Mouse (Mus musculus) embryonic facial prominence, embryonic 13.5 days (tissue): ENCODE data around the gene Gramd4. TPM values are rescaled to one million over a fixed set of nuclear protein-coding genes. Genes with fewer than 3 reads are reported as not detected.
"Not testable (repeated sequence)": the region's sequence is repeated elsewhere in the genome, so short reads cannot be mapped to it uniquely, and the experiment has no call there.

Experiments used
- ATAC-seq: fragments of 200-750 bp; cut with Nextera tagmentation; 2 replicates; pipeline ENCODE4 v1.8.0; 2017; ENCODE audit warnings: low read depth; ENCODE audit not compliant: insufficient number of reproducible peaks, insufficient read depth, low FRiP score, low TSS enrichment
- H3K27ac ChIP-seq: fragments of 300-500 bp; sonication (generic); 2 replicates; pipeline ENCODE4 v1.5.1; 2015; ENCODE audit warnings: moderate library complexity, mild to moderate bottlenecking, inconsistent platforms
- H3K27me3 ChIP-seq: fragments of 300-500 bp; sonication (generic); 2 replicates; pipeline ENCODE4 v1.6.1; 2015; ENCODE audit warnings: mild to moderate bottlenecking, inconsistent platforms
- H3K36me3 ChIP-seq: fragments of 300-500 bp; sonication (generic); 2 replicates; pipeline ENCODE4 v1.6.1; 2015; ENCODE audit warnings: mild to moderate bottlenecking, inconsistent platforms
- H3K4me1 ChIP-seq: fragments of 300-500 bp; sonication (generic); 2 replicates; pipeline ENCODE4 v1.6.1; 2015; ENCODE audit warnings: inconsistent platforms
- H3K4me2 ChIP-seq: fragments of 300-500 bp; sonication (generic); 2 replicates; pipeline ENCODE4 v1.6.1; 2015; ENCODE audit warnings: moderate library complexity, mild to moderate bottlenecking, inconsistent platforms
- H3K4me3 ChIP-seq: fragments of 300-500 bp; sonication (generic); 2 replicates; pipeline ENCODE4 v1.5.1; 2015; ENCODE audit warnings: mild to moderate bottlenecking, inconsistent platforms
- H3K9ac ChIP-seq: fragments of 300-500 bp; sonication (generic); 2 replicates; pipeline ENCODE4 v1.6.1; 2015; ENCODE audit warnings: mild to moderate bottlenecking, inconsistent platforms
- H3K9me3 ChIP-seq: fragments of 300-500 bp; sonication (generic); 2 replicates; pipeline ENCODE4 v1.6.1; 2016; ENCODE audit warnings: inconsistent platforms
- WGBS: fragments of 180-500 bp; shearing (Covaris S2); methylation state at CpG from one replicate; pipeline ENCODE4 v1.1.7; 2015; ENCODE audit warnings: mixed read lengths; 5-methylcytosine and 5-hydroxymethylcytosine counted together
- polyA plus RNA-seq: library from polyadenylated mRNA; unstranded; fragments of >200 nt; fragmentation: Nextera tagmentation; extraction: Ambion mirVana; gene quantifications from 2 replicates; pipeline ENCODE4 v1.2.1, GENCODE M21; 2015

Gene Gramd4
- polyA plus RNA-seq, 1 experiment from 2014 or later, result 14.6 TPM

DNA sequence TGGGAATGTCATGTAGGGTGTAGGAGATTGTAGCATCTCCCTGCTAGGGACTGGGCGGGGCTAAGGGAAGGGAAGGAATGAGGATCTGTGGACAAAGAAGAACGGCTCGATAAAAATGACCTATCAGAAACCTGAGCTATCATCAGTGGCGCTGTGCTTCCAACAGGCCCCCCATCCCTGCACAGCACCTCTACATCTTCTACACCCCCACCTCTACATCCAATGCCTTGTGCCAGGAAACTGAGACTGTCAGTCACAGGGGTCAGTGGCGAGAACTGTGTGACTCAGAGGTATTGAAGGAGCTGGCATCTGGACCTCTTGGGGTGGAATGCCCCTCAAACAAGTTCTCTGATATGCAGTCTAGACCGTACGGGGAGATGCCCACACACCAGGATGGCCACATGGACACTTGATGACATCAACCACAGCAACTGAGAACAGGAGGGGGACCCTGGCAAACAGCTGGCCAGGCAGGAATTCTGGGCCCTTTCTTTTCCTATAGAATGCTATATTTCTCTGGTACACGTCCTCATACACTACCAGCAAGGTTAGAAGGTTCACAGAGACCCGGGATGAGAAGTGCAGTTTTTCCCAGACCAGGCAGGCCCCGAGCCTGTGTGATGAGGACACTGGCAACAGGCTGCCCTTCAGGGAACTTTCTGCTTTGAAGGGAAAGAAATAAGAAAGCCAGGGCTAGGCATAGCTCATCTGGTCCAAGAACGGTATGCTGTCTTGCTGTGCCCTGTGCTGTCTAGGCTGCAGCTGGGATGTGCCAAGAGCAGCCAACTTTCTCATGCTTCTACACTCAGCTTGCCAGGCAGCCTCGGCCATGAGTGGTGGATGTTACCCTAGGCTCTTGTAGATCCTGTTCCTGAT is 111.7 kb downstream of the Gramd4 start:
- H3K4me2 ChIP-seq, result no peak overlapping the region
- H3K27ac ChIP-seq, result 0 out of 2 replicates have a peak overlapping the region, but pooled peaks have one; percentile 44
- ATAC-seq, result no peak
- H3K4me3 ChIP-seq, result no peak overlapping the region
- H3K27me3 ChIP-seq, result no peaks in the 10 kb centered on the region
- 78% methylated on average over 12 of the region's 12 CpGs for WGBS
- no peaks in the 10 kb centered on the region for H3K9me3 ChIP-seq
- H3K9ac ChIP-seq, result 0 out of 2 replicates have a peak overlapping the region, but pooled peaks have one; percentile 27
- peaks cover 10% of the 10 kb centered on the region for H3K36me3 ChIP-seq
- H3K4me1 ChIP-seq, result peaks cover 51% of the 10 kb centered on the region

DNA sequence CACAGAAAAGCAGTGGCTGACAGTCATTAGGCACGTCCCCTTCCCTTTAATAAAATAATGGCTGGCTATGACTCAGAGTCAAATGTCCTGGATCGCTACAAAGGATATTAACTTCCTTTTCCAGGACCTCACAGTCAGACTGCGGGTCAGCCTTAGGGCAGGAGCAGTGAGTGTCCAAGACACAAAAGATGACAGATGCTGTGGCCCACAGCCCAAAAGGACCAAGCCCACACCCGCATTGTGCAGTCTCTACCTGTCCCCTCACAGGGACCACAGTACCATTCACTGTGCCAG is 112.3 kb downstream of the Gramd4 start:
- 0 out of 2 replicates have a peak overlapping the region, but pooled peaks have one; percentile 27 for H3K9ac ChIP-seq
- peaks cover 5% of the 10 kb centered on the region for H3K36me3 ChIP-seq
- no peak overlapping the region for H3K27ac ChIP-seq
- H3K27me3 ChIP-seq, result no peaks in the 10 kb centered on the region
- no peak overlapping the region for H3K4me3 ChIP-seq
- H3K4me1 ChIP-seq, result peaks cover 57% of the 10 kb centered on the region
- WGBS, result 66% methylated on average over 4 of the region's 4 CpGs
- H3K4me2 ChIP-seq, result no peak overlapping the region
- ATAC-seq, result no peak
- no peaks in the 10 kb centered on the region for H3K9me3 ChIP-seq

DNA sequence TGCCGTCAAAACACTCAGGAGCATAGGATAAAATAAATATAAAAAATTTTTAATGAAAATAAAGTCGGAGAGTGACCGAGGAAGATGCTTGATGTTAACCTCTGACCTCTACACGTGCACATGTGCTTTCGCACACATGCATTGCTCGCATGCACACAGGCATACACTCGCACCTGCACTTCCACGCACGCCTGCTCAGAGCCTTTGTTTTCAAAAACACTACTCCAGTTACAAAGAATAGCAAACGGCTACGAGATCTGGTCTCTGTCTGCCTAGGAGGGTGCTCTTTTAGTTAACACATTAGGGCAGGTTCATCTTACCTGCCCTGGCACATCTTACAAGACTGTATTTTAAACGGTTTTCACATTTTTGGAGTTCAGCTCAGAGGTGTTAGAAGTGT is 113.8 kb downstream of the Gramd4 start:
- no peaks in the 10 kb centered on the region for H3K27me3 ChIP-seq
- H3K36me3 ChIP-seq, result no peaks in the 10 kb centered on the region
- peaks cover 58% of the 10 kb centered on the region for H3K4me1 ChIP-seq
- no peaks in the 10 kb centered on the region for H3K9me3 ChIP-seq
- no peak for ATAC-seq
- H3K27ac ChIP-seq, result no peak overlapping the region
- no peak overlapping the region for H3K4me2 ChIP-seq
- H3K9ac ChIP-seq, result no peak overlapping the region
- H3K4me3 ChIP-seq, result no peak overlapping the region
- 51% methylated on average over 12 of the region's 12 CpGs for WGBS

DNA sequence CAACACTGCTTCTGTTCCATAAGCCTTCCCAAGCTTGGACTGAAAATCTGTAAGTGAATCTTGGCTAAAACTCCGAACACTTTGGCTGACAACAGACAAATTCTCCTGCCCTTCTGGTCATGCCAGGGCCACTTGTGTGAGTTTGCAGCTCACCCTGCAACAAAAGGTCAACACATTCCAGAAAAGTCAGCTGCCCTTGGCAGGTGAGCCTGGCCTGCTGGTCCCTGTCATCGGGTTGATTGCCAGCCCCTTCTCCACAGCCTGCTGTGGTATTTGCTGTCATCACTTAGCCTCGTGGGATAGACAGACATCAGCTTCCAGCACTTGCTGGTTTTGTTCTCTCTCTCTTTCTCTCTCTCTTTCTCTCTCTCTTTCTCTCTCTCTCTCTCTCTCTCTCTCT is 114.6 kb downstream of the Gramd4 start:
- no peak overlapping the region for H3K9ac ChIP-seq
- no peak for ATAC-seq
- H3K4me2 ChIP-seq, result no peak overlapping the region
- 47% methylated on average over 3 of the region's 3 CpGs for WGBS
- H3K27me3 ChIP-seq, result no peaks in the 10 kb centered on the region
- H3K9me3 ChIP-seq, result no peaks in the 10 kb centered on the region
- peaks cover 58% of the 10 kb centered on the region for H3K4me1 ChIP-seq
- no peak overlapping the region for H3K4me3 ChIP-seq
- no peaks in the 10 kb centered on the region for H3K36me3 ChIP-seq
- no peak overlapping the region for H3K27ac ChIP-seq

DNA sequence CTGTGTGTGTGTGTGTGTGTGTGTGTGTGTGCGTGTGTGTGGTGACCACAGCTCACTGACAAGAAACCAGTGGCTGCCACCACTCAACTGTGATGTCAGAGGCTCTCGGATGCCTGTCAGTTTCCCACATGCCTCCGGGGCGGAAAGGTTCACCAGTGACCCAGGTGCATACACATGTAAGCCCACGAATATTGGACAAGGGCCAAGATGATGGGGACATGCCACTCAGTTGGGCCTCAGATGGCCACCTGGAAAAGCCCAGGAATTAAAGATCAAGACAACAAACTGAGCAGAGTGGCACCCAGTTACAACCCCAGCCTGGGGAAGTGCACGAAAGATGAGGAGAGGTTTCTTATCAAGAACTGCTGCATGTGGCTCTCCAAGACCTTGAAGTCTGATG is 115.0 kb downstream of the Gramd4 start:
- WGBS, result 72% methylated on average over 6 of the region's 6 CpGs
- Histone ChIP-seq H3K4me2 (no peak overlapping the region), H3K9me3 (no peaks in the 10 kb centered on the region), H3K36me3 (no peaks in the 10 kb centered on the region), H3K4me3 (no peak overlapping the region), H3K9ac (no peak overlapping the region), H3K27ac (0 out of 2 replicates have a peak overlapping the region, but pooled peaks have one; percentile 4), H3K4me1 (peaks cover 58% of the 10 kb centered on the region), H3K27me3 (no peaks in the 10 kb centered on the region)
- ATAC-seq, result no peak

DNA sequence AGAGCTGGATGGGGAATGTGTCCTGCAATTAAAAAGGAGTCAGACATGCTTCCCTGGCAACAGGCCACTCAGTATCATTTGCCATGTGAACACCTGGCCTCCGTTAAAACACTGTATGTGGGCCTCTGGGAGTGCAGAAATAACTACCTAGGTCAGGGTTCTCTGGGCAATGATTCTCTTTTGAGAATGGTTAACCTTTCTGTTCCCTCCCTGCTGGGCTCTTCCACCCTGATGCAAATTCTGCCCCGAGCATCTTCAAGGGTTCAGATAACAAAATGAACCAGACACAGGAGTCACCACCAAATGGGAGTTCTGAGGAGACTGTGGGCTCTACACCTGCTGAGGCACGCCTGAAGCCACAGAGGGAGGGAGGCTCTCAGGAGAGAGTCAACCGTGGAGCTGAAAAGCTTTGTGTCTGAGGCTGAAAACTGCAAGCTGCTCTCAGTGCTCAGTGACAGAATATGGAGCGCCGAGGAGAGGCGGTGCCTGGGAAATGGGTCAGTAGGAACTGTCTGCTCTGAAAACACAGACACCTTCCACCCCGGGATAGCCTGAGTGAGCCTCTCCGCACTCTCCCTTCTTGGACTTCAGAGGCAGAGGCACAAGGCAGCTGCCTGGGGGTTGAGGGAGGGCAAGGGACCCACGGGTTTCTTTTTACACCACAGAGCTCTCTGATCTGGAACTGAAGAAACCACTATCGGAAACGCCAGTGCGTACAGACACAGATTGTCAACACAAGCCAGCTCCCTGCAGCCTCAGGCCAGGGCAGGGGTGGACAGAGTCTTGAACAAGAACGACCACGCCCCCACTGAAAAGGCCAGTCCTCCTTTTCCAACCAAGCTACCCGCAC is 115.9 kb downstream of the Gramd4 start:
- H3K27me3 ChIP-seq, result no peaks in the 10 kb centered on the region
- WGBS, result 20% methylated on average over 16 of the region's 16 CpGs

DNA sequence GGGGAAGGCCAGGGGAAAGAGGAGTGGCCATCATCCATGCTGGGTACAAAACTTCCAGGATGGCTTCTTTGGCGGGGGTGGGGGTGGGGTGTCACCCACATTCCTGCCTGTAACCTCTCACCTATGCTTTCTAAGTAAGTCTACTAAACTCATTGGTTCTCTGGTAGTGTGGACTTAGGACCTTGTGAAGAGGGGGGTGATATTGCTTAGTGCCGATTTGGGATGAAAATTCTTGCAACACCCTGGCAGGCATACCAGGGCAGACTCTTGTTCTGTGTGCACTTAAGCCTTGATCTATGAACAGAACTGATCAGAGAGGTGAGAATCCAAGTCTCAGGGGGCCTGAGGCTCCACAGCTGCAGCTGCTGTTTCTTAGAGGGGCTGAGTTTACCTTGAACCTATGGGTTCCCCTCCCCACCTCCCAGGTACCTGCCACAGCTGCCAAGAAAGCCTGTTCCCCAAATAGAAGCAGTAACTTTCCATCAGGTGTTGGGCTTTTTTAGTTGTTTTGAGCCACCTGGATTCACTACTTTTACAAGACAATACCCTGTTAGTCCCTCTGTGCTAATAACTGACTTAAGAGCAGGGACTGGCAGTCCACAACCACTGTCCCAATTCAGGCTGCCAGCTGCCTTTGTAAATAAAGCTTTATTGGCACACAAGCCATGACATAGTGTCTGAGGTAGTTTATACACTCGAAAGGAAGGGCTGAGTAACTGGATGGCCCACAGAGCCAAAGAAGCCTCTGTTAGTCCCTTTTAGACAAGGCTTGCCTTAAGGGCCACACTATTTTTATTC is 118.0 kb downstream of the Gramd4 start:
- 81% methylated on average over 3 of the region's 3 CpGs for WGBS
- Histone ChIP-seq H3K36me3 (no peaks in the 10 kb centered on the region), H3K4me3 (no peak overlapping the region), H3K27me3 (no peaks in the 10 kb centered on the region), H3K4me2 (no peak overlapping the region), H3K9ac (no peak overlapping the region), H3K4me1 (peaks cover 36% of the 10 kb centered on the region), H3K27ac (no peak overlapping the region), H3K9me3 (no peaks in the 10 kb centered on the region)
- ATAC-seq, result no peak

More for the DNA sequence above, 115.9 kb downstream of the Gramd4 start:
- Histone ChIP-seq H3K9me3 (no peaks in the 10 kb centered on the region), H3K27ac (peak overlapping the region; percentile 64), H3K4me3 (no peak overlapping the region), H3K4me1 (peaks cover 55% of the 10 kb centered on the region), H3K36me3 (no peaks in the 10 kb centered on the region), H3K4me2 (peak overlapping the region; percentile 31), H3K9ac (no peak overlapping the region)
- ATAC-seq, result no peak

DNA sequence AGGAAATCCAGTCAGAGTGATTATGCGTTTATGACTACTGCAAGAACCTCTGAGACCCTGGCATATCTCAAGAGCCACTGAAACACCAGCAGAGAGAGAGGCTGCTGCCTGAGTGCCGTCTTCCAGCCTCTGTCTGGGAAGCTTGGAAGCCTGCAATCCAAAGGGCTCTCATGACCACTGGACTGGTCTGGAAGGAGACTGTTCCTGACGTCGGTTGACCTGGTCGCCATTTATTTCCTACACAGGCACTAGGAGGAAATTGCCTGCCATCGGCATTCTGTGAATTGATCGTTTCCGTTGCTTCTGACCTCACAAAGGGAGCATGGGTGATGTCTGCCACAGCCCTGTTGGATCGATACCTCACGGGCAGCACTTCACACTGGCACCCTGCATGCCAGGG is 118.7 kb downstream of the Gramd4 start:
- H3K9me3 ChIP-seq, result no peaks in the 10 kb centered on the region
- H3K36me3 ChIP-seq, result no peaks in the 10 kb centered on the region
- no peaks in the 10 kb centered on the region for H3K27me3 ChIP-seq
- 81% methylated on average over 10 of the region's 10 CpGs for WGBS
- no peak for ATAC-seq
- peaks cover 34% of the 10 kb centered on the region for H3K4me1 ChIP-seq
- H3K4me3 ChIP-seq, result no peak overlapping the region
- no peak overlapping the region for H3K4me2 ChIP-seq
- H3K9ac ChIP-seq, result no peak overlapping the region
- H3K27ac ChIP-seq, result no peak overlapping the region

DNA sequence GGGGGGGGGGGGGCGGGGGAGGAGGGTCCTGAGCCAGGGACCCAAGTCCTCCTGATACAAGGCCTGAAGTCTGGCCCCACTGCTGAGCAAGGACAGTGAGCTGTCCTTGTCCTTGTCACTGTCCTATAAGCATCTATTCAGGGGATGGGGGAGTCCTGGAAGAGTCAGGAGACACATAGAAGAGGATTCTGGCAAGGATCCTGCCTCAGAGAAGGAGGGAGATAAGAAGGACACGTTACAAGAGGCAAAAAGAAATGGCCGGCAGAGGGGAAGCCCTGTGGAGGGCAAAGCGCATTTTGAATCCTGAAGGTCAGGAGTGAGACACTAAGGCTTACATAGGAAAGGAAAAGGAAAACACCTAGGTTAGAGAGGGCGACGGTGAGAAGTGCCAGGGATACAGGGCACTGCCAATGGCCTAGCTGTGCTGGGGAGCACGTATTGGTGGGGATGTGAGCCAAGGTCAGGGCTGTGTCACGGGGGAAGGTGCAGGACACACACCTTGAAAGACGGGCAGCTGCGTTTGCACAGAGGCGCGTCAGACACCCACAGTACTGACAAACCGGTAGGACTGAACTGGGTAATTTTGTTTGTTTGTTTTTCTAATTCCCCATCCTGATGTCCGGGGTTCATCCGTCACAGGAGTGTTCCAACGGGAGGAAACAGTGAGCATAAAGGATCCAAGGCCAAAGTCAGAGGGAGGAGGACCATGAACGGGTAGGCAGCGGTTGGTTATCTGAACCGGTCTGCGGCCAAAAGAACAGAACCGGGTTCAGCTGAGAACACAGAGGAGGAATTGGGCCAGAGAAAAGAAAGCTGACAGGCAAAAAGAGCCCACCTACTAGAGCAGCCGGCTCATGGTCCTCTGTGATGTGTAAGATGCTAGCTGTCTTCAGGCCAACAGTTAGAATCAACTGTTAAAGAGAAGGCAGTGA is 119.5 kb downstream of the Gramd4 start:
- Histone ChIP-seq H3K27ac (no peak overlapping the region), H3K27me3 (no peaks in the 10 kb centered on the region), H3K4me1 (peaks cover 32% of the 10 kb centered on the region), H3K9ac (no peak overlapping the region), H3K9me3 (no peaks in the 10 kb centered on the region), H3K4me3 (no peak overlapping the region), H3K36me3 (no peaks in the 10 kb centered on the region), H3K4me2 (no peak overlapping the region)
- ATAC-seq, result no peak
- WGBS, result 76% methylated on average over 21 of the region's 22 CpGs

DNA sequence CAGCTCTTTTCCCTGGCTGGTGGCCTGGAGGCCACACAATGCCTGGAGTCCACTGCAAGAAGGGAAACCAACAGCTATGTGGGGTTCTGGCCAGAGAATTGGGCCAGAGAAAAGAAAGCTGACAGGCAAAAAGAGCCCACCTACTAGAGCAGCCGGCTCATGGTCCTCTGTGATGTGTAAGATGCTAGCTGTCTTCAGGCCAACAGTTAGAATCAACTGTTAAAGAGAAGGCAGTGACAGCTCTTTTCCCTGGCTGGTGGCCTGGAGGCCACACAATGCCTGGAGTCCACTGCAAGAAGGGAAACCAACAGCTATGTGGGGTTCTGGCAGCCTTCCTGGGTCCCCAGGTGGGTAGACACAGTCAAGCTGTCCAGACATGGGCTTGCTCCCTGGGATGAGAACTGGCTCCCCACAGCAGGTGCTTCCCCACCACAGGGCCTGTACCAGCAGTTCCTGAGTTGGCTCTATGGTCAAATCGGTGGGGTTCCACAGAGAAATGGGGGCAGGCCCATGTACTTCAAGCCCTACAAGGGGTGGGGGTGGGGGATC is 120.3 kb downstream of the Gramd4 start:
- not testable (repeated sequence) for ATAC-seq, H3K27me3 ChIP-seq, H3K36me3 ChIP-seq, H3K4me2 ChIP-seq, H3K9me3 ChIP-seq, H3K4me3 ChIP-seq, H3K9ac ChIP-seq, H3K27ac ChIP-seq
- WGBS, result 89% methylated on average over 2 of the region's 2 CpGs
- H3K4me1 ChIP-seq, result peaks cover 28% of the 10 kb centered on the region
